Mouse (Mus musculus) hematopoietic stem cell, adult 5-6 weeks (primary cell): Measurements from ENCODE around the gene Fam184b. TPM values are rescaled to one million over a fixed set of nuclear protein-coding genes. Genes with fewer than 3 reads are reported as not detected.

Source experiments
- ATAC-seq, 2 experiments: fragments of 125-278 bp in 1 of 2; replicated peaks in 1 of 2; 2 replicates each; pipeline ENCODE4 v1.8.0; 2016 to 2017; ENCODE audit warnings: inconsistent platforms in 2 of 2, mild to moderate bottlenecking in 2 of 2, moderate number of reproducible peaks in 2 of 2, low read depth in 1 of 2, moderate TSS enrichment in 1 of 2; ENCODE audit not compliant: low FRiP score in 2 of 2, poor library complexity in 2 of 2, severe bottlenecking in 2 of 2, insufficient read depth in 1 of 2, low TSS enrichment in 1 of 2
- total RNA-seq: library from RNA; stranded (forward); fragments of 172-1452, 232-1000 nt; gene quantifications from 2 replicates; pipeline ENCODE4 v1.2.3, GENCODE M21; 2017

Fam184b gene
- total RNA-seq, 1 experiment from 2014 or later, result not detected

- ATAC-seq, result no peak
Observed at GRCm38 (mm10) chr5:45494093-45494755, 145.2 kb downstream of the Fam184b start.

- peak; percentile 91 to 95 for ATAC-seq
Observed at GRCm38 (mm10) chr5:45493191-45494092, 146.0 kb downstream of the Fam184b start, which contains the start of gene Lap3. Gene Lap3 (plus strand): TSS chr5:45493374.

DNA sequence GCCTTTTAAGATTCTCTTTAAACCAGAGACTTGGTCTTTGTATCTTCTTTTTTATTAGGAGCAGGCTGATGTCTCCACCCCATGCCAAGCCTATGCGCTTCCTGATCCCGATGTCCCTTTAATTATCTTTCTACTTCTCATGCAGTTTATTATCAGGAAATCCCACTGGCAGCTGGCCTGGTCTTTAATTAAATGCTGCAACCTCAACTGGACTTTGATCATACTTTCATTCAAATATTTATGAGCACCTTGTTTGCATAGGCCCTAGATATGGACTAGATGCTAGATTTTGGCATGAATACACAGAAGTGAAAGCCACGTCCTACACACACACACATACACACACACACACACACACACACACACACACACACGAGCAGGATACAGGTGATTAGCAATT lies 147.6 kb downstream of the Fam184b start:
- no peak for ATAC-seq

- no peak for ATAC-seq
Observed at GRCm38 (mm10) chr5:45483654-45484053, 155.8 kb downstream of the Fam184b start.

DNA sequence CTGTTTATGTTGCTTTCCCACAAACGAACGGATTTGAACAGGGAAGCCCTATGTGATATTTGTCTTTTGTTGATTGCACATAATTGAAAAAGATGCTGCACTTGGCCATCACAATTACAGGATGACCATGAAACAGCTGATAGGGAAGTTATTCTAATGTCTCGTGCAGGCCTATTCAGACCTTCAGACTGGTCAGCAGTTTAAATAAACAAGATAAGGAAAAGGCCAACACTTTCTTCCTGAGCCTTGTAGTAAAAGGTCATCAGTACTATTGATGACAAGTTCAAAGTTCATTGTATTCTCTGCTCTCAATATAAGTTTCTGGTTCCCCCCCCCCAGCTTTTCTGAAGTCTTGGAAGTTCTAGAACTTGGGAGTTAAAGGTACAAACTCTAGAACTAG lies 156.8 kb downstream of the Fam184b start:
- ATAC-seq, result no peak

GRCm38 (mm10) chr5:45481125-45481524 lies 158.3 kb downstream of the Fam184b start:
- no peak for ATAC-seq

GRCm38 (mm10) chr5:45480066-45480465 lies 159.3 kb downstream of the Fam184b start:
- no peak for ATAC-seq

Other genes with a start within 250 kb of the Fam184b start
- gene Qdpr, start 189.4 kb downstream of the Fam184b start, total RNA-seq, result 39.4 and 69.8 TPM in 2 replicates
- gene Clrn2, start 185.9 kb downstream of the Fam184b start, total RNA-seq, result not detected in 2 replicates
- gene Lap3, start 146.2 kb downstream of the Fam184b start, total RNA-seq, result 48.4 and 51.2 TPM in 2 replicates
- gene Med28, start 119.4 kb downstream of the Fam184b start, total RNA-seq, result 20.0 and 32.8 TPM in 2 replicates
- 58.3 and 68.0 TPM in 2 replicates for gene Ncapg, start 30.3 kb upstream of the Fam184b start, total RNA-seq
- gene Lcorl, start 218.0 kb upstream of the Fam184b start, total RNA-seq, result 30.5 and 35.0 TPM in 2 replicates